Mouse (Mus musculus): ENCODE measurements at regions not wholly inside any gene's neighbourhood (a gene's known extent, or its start where the extent isn't known, plus 50 kb on each side); places are given as distances from the start of the nearest gene placed in this dataset.

- no peak overlapping the region for H3K4me3 ChIP-seq
- DNase-seq (ENCODE audit: low spot score): no peak
- no peaks in the 10 kb centered on the region for H3K4me1 ChIP-seq (replicated peaks)
- H3K27me3 ChIP-seq (ENCODE audit: insufficient read depth, poor library complexity, severe bottlenecking): no peaks in the 10 kb centered on the region
- no peaks in the 10 kb centered on the region for H3K36me3 ChIP-seq
- WGBS: 83% methylated on average over 4 of the region's 4 CpGs
- no peak overlapping the region for H3K27ac ChIP-seq
- no peaks in the 10 kb centered on the region for H3K9me3 ChIP-seq
Observed at GRCm38 (mm10) chr1:71814141-71814540, 161.1 kb upstream of the Fn1 start.

GRCm38 (mm10) chr1:71812171-71812695, 159.2 kb upstream of the Fn1 start:
- DNase-seq (ENCODE audit: low spot score): no peak
- H3K36me3 ChIP-seq: no peaks in the 10 kb centered on the region
- no peaks in the 10 kb centered on the region for H3K4me1 ChIP-seq (replicated peaks)
- 92% methylated on average over 11 of the region's 11 CpGs for WGBS
- H3K4me3 ChIP-seq: no peak overlapping the region
- H3K27me3 ChIP-seq (ENCODE audit: insufficient read depth, poor library complexity, severe bottlenecking): no peaks in the 10 kb centered on the region
- no peaks in the 10 kb centered on the region for H3K9me3 ChIP-seq
- no peak overlapping the region for H3K27ac ChIP-seq

GRCm38 (mm10) chr1:71811196-71811788, 158.3 kb upstream of the Fn1 start:
- DNase-seq (ENCODE audit: low spot score): no peak
- H3K4me1 ChIP-seq (replicated peaks): no peaks in the 10 kb centered on the region
- no peaks in the 10 kb centered on the region for H3K36me3 ChIP-seq
- H3K4me3 ChIP-seq: no peak overlapping the region
- H3K9me3 ChIP-seq: no peaks in the 10 kb centered on the region
- no peak overlapping the region for H3K27ac ChIP-seq
- WGBS: 92% methylated on average over 11 of the region's 11 CpGs
- H3K27me3 ChIP-seq (ENCODE audit: insufficient read depth, poor library complexity, severe bottlenecking): no peaks in the 10 kb centered on the region

- Histone ChIP-seq H3K4me3 (no peak overlapping the region), H3K4me1 (replicated peaks) (no peaks in the 10 kb centered on the region), H3K36me3 (no peaks in the 10 kb centered on the region), H3K27ac (no peak overlapping the region), H3K27me3 (ENCODE audit: insufficient read depth, poor library complexity, severe bottlenecking) (no peaks in the 10 kb centered on the region), H3K9me3 (no peaks in the 10 kb centered on the region)
- DNase-seq (ENCODE audit: low spot score): no peak
- 76% methylated on average over 1 of the region's 1 CpGs for WGBS
Observed at GRCm38 (mm10) chr1:71808005-71808404, 155.0 kb upstream of the Fn1 start.

GRCm38 (mm10) chr1:71807586-71807985, 154.6 kb upstream of the Fn1 start:
- 71% methylated on average over 4 of the region's 4 CpGs for WGBS
- Histone ChIP-seq H3K4me3 (no peak overlapping the region), H3K4me1 (replicated peaks) (no peaks in the 10 kb centered on the region), H3K36me3 (no peaks in the 10 kb centered on the region), H3K9me3 (no peaks in the 10 kb centered on the region), H3K27me3 (ENCODE audit: insufficient read depth, poor library complexity, severe bottlenecking) (no peaks in the 10 kb centered on the region), H3K27ac (no peak overlapping the region)
- DNase-seq (ENCODE audit: low spot score): no peak

- 75% methylated on average over 9 of the region's 9 CpGs for WGBS
- no peak for DNase-seq (ENCODE audit: low spot score)
- no peaks in the 10 kb centered on the region for H3K9me3 ChIP-seq
- H3K36me3 ChIP-seq: no peaks in the 10 kb centered on the region
- H3K4me3 ChIP-seq: no peak overlapping the region
- 0 out of 2 replicates have a peak, but pooled peaks cover 7% of the 10 kb centered on the region for H3K4me1 ChIP-seq (replicated peaks)
- no peaks in the 10 kb centered on the region for H3K27me3 ChIP-seq (ENCODE audit: insufficient read depth, poor library complexity, severe bottlenecking)
- no peak overlapping the region for H3K27ac ChIP-seq
Observed at GRCm38 (mm10) chr1:71801283-71802066, 148.5 kb upstream of the Fn1 start.

GRCm38 (mm10) chr1:71800581-71800980, 147.6 kb upstream of the Fn1 start:
- H3K27ac ChIP-seq: no peak overlapping the region
- 67% methylated on average over 2 of the region's 2 CpGs for WGBS
- 0 out of 2 replicates have a peak, but pooled peaks cover 7% of the 10 kb centered on the region for H3K4me1 ChIP-seq (replicated peaks)
- H3K9me3 ChIP-seq: no peaks in the 10 kb centered on the region
- H3K4me3 ChIP-seq: no peak overlapping the region
- no peaks in the 10 kb centered on the region for H3K36me3 ChIP-seq
- DNase-seq (ENCODE audit: low spot score): no peak
- H3K27me3 ChIP-seq (ENCODE audit: insufficient read depth, poor library complexity, severe bottlenecking): no peaks in the 10 kb centered on the region

GRCm38 (mm10) chr1:71798636-71799035, 145.6 kb upstream of the Fn1 start:
- Histone ChIP-seq H3K27ac (no peak overlapping the region), H3K36me3 (no peaks in the 10 kb centered on the region), H3K9me3 (no peaks in the 10 kb centered on the region), H3K4me1 (replicated peaks) (0 out of 2 replicates have a peak, but pooled peaks cover 7% of the 10 kb centered on the region), H3K4me3 (no peak overlapping the region), H3K27me3 (ENCODE audit: insufficient read depth, poor library complexity, severe bottlenecking) (no peaks in the 10 kb centered on the region)
- 80% methylated on average over 9 of the region's 9 CpGs for WGBS
- DNase-seq (ENCODE audit: low spot score): no peak

- DNase-seq (ENCODE audit: low spot score): no peak
Observed at GRCm38 (mm10) chr1:71788408-71788807, 135.4 kb upstream of the Fn1 start.

GRCm38 (mm10) chr1:71784880-71785279, 131.9 kb upstream of the Fn1 start:
- no peaks in the 10 kb centered on the region for H3K9me3 ChIP-seq
- no peak for DNase-seq (ENCODE audit: low spot score)
- no peak overlapping the region for H3K4me3 ChIP-seq
- no peaks in the 10 kb centered on the region for H3K27me3 ChIP-seq (ENCODE audit: insufficient read depth, poor library complexity, severe bottlenecking)
- H3K27ac ChIP-seq: no peak overlapping the region
- 84% methylated on average over 2 of the region's 2 CpGs for WGBS
- H3K4me1 ChIP-seq (replicated peaks): no peaks in the 10 kb centered on the region
- no peaks in the 10 kb centered on the region for H3K36me3 ChIP-seq

More at GRCm38 (mm10) chr1:71788408-71788807, 135.4 kb upstream of the Fn1 start:
- no peaks in the 10 kb centered on the region for H3K27me3 ChIP-seq (ENCODE audit: insufficient read depth, poor library complexity, severe bottlenecking)
- WGBS: 60% methylated on average over 1 of the region's 1 CpGs
- no peak overlapping the region for H3K27ac ChIP-seq
- no peaks in the 10 kb centered on the region for H3K9me3 ChIP-seq
- H3K4me1 ChIP-seq (replicated peaks): no peaks in the 10 kb centered on the region
- H3K36me3 ChIP-seq: no peaks in the 10 kb centered on the region
- H3K4me3 ChIP-seq: no peak overlapping the region

- H3K27me3 ChIP-seq (ENCODE audit: insufficient read depth, poor library complexity, severe bottlenecking): no peaks in the 10 kb centered on the region
- no peaks in the 10 kb centered on the region for H3K9me3 ChIP-seq
- 93% methylated on average over 8 of the region's 8 CpGs for WGBS
Observed at GRCm38 (mm10) chr1:71778292-71778691, 125.3 kb upstream of the Fn1 start.

GRCm38 (mm10) chr1:71775865-71776501, 123.0 kb upstream of the Fn1 start:
- peaks cover 7% of the 10 kb centered on the region; the same call in 1 of the 2 replicates for H3K9me3 ChIP-seq
- 0 out of 2 replicates have a peak, but pooled peaks cover 2% of the 10 kb centered on the region for H3K4me1 ChIP-seq (replicated peaks)
- no peaks in the 10 kb centered on the region for H3K36me3 ChIP-seq
- H3K4me3 ChIP-seq: no peak overlapping the region
- DNase-seq (ENCODE audit: low spot score): no peak
- no peak overlapping the region for H3K27ac ChIP-seq
- H3K27me3 ChIP-seq (ENCODE audit: insufficient read depth, poor library complexity, severe bottlenecking): no peaks in the 10 kb centered on the region
- 86% methylated on average over 19 of the region's 19 CpGs for WGBS

More at GRCm38 (mm10) chr1:71778292-71778691, 125.3 kb upstream of the Fn1 start:
- H3K27ac ChIP-seq: no peak overlapping the region
- H3K36me3 ChIP-seq: no peaks in the 10 kb centered on the region
- H3K4me3 ChIP-seq: no peak overlapping the region
- DNase-seq (ENCODE audit: low spot score): no peak
- 0 out of 2 replicates have a peak, but pooled peaks cover 2% of the 10 kb centered on the region for H3K4me1 ChIP-seq (replicated peaks)

- Histone ChIP-seq H3K36me3 (no peaks in the 10 kb centered on the region), H3K27ac (no peak overlapping the region), H3K4me3 (no peak overlapping the region), H3K9me3 (peaks cover 7% of the 10 kb centered on the region; the same call in 1 of the 2 replicates), H3K27me3 (ENCODE audit: insufficient read depth, poor library complexity, severe bottlenecking) (no peaks in the 10 kb centered on the region), H3K4me1 (replicated peaks) (0 out of 2 replicates have a peak, but pooled peaks cover 2% of the 10 kb centered on the region)
- no peak for DNase-seq (ENCODE audit: low spot score)
- 75% methylated on average over 2 of the region's 2 CpGs for WGBS
Observed at GRCm38 (mm10) chr1:71772526-71772925, 119.5 kb upstream of the Fn1 start.
